Comparison of ENCODE assay signal across 8 mouse cellular contexts in genomic region chr5:137009988-137010387, GRCm38 (mm10). TPM values are rescaled to one million over a fixed set of nuclear protein-coding genes. Genes with fewer than 3 reads are reported as not detected.
DNase-seq lines count a peak whose midpoint lies in the region; ATAC-seq lines count a peak whose summit lies in the region.

No protein-coding gene starts in this region.

- peak; percentile 73 for DNase-seq in heart, postnatal 4 days
- DNase-seq in heart, adult 8-10 months (ENCODE audit: low spot score) = no peak
- peak; percentile 78 for DNase-seq in testis, postnatal 10 days (ENCODE audit: low spot score)
- no peak for DNase-seq in testis, postnatal 14 days (ENCODE audit: low spot score)
- peak; percentile 60 for DNase-seq in adrenal gland, adult 2 months
- peak; percentile 65 for DNase-seq in kidney, postnatal 14 days
- peak; percentile 73 for DNase-seq in retina, postnatal 1 day

- ATAC-seq in frontal cortex, adult (ENCODE audit: low TSS enrichment) = no peak; the same call in 1 of the 2 replicates

RNA-seq across cellular contexts. Expression of gene Vgf, which starts 16.2 kb away (rescaled TPM):
- not detected for total RNA-seq in heart, postnatal 4 days (2021)
- total RNA-seq in heart, adult 8-10 months (2022) = not detected
- 10 to 100 TPM; 10.1 to 51.2 TPM for total RNA-seq in adrenal gland, adult 2 months (2021)
- polyA plus RNA-seq in adrenal gland, adult 2 months (2012; rRNA removed) = 5.3 and 7.0 TPM in 2 replicates

RNA-seq across cellular contexts. Expression of gene Znhit1, which starts 22.2 kb away (rescaled TPM):
- total RNA-seq in heart, postnatal 4 days (2021) = 10 to 100 TPM; 48.6 to 53.2 TPM
- 10 to 100 TPM; 65.8 to 76.4 (median 71.6) TPM for total RNA-seq in heart, adult 8-10 months (2022)
- 100 to 1,000 TPM; 102 to 109 TPM for total RNA-seq in adrenal gland, adult 2 months (2021)
- 151 and 155 TPM in 2 replicates for polyA plus RNA-seq in adrenal gland, adult 2 months (2012; rRNA removed)

RNA-seq across cellular contexts. Expression of gene Plod3, which starts 23.2 kb away (rescaled TPM):
- 10 to 100 TPM; 46.9 to 51.8 TPM for total RNA-seq in heart, postnatal 4 days (2021)
- 10 to 100 TPM; 28.8 to 35.8 (median 34.9) TPM for total RNA-seq in heart, adult 8-10 months (2022)
- total RNA-seq in adrenal gland, adult 2 months (2021) = 10 to 100 TPM; 68.5 to 74.3 TPM
- polyA plus RNA-seq in adrenal gland, adult 2 months (2012; rRNA removed) = 75.6 and 86.3 TPM in 2 replicates

RNA-seq across cellular contexts. Expression of gene Ap1s1, which starts 35.9 kb away (rescaled TPM):
- 10 to 100 TPM; 70.9 to 82.3 TPM for total RNA-seq in heart, postnatal 4 days (2021)
- 10 to 100 TPM; 30.2 to 40.5 (median 38.2) TPM for total RNA-seq in heart, adult 8-10 months (2022)
- total RNA-seq in adrenal gland, adult 2 months (2021) = 100 to 1,000 TPM in 1 of 2 experiments, 10 to 100 TPM in 1; 75.4 to 114 TPM
- polyA plus RNA-seq in adrenal gland, adult 2 months (2012; rRNA removed) = 46.5 and 56.7 TPM in 2 replicates

RNA-seq across cellular contexts. Expression of gene Cldn15, which starts 43.6 kb away (rescaled TPM):
- total RNA-seq in heart, postnatal 4 days (2021) = 1 to 10 TPM; 4.7 to 6.8 TPM
- 1 to 10 TPM; 5.1 to 8.7 (median 8.0) TPM for total RNA-seq in heart, adult 8-10 months (2022)
- total RNA-seq in adrenal gland, adult 2 months (2021) = 10 to 100 TPM; 11.2 to 18.8 TPM
- 19.7 and 20.2 TPM in 2 replicates for polyA plus RNA-seq in adrenal gland, adult 2 months (2012; rRNA removed)

Comparison
In these comparisons a context has a peak if more than half of its experiments do, and no peak if none do; other contexts are left out.
1. DNase-seq: peak in heart, postnatal 4 days (single experiment), testis, postnatal 10 days (single experiment), adrenal gland, adult 2 months (single experiment), kidney, postnatal 14 days (single experiment) and retina, postnatal 1 day (single experiment); none in heart, adult 8-10 months (single experiment) and testis, postnatal 14 days (single experiment).
2. RNA of gene Vgf, which starts 16.2 kb away (total RNA-seq): 10.1 to 51.2 TPM in adrenal gland, adult 2 months; not detected in heart, postnatal 4 days and not detected in heart, adult 8-10 months; every median in the first group is over 4 times any median in the second.